ENCODE assay signal across 15 mouse cellular contexts in the genomic region with DNA sequence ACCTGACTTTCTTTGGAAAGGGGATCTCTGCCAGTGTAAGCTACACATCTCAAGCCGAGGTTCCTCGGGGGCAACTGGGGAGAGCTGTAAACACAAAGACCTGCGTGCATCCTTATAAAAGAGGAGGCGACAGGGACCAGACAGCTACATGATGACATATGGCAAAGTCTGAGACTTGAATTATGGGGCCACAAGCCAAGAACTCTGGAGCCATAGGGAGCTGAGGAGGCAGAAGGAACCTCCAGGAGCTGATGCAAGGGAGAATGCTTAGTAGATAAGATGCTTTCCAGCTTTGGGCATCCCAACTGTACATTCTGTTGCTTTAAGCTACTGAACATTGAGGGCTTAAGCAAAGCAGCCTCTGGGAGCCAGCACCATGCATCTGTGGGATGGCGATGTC.
"Had no signal": no experiment of that assay in that cellular context is flagged by ENCODE, and none has a peak within 500 bp of the region (broad histone marks: within the 10 kb centered on the region; RNA-seq: fewer than 3 reads in every experiment).

No protein-coding gene starts in this region.

- H3K9me3 ChIP-seq: limb, embryonic 15.5 days; liver, embryonic 12.5 days; midbrain, embryonic 12.5 days; neural tube, embryonic 13.5 days had no signal

- DNase-seq: kidney, adult 9 months; kidney, postnatal 36 days; lung, embryonic 14.5 days; lung, postnatal 10 days; lung, postnatal 4 days; retina, postnatal 1 day; right cerebral cortex, postnatal 4 days; spleen, adult 18-20 months; thymus, adult 18-20 months; thymus, postnatal 14 days had no signal

- ATAC-seq: liver, embryonic 12.5 days had no signal

- H3K9ac ChIP-seq: limb, embryonic 15.5 days; liver, embryonic 12.5 days; lung, embryonic 14.5 days; midbrain, embryonic 12.5 days; neural tube, embryonic 13.5 days had no signal

- H3K36me3 ChIP-seq: limb, embryonic 15.5 days; liver, embryonic 12.5 days; midbrain, embryonic 12.5 days; neural tube, embryonic 13.5 days had no signal

- H3K4me3 ChIP-seq: limb, embryonic 15.5 days; liver, embryonic 12.5 days; midbrain, embryonic 12.5 days; neural tube, embryonic 13.5 days had no signal

- H3K4me2 ChIP-seq: limb, embryonic 15.5 days; liver, embryonic 12.5 days; lung, embryonic 14.5 days; midbrain, embryonic 12.5 days; neural tube, embryonic 13.5 days had no signal

- H3K27me3 ChIP-seq: limb, embryonic 15.5 days; liver, embryonic 12.5 days; neural tube, embryonic 13.5 days had no signal

- H3K27ac ChIP-seq: kidney, postnatal 0 days; limb, embryonic 15.5 days; liver, embryonic 12.5 days; midbrain, embryonic 12.5 days; neural tube, embryonic 13.5 days had no signal
